Mouse (Mus musculus) adrenal gland, postnatal 14 days (tissue): ENCODE measurements around the gene Pde4d. TPM values are rescaled to one million over a fixed set of nuclear protein-coding genes. Genes with fewer than 3 reads are reported as not detected.

ENCODE experiments used
- DNase-seq: peaks from one replicate; pipeline ENCODE4 v3.0.0; 2021; ENCODE audit warnings: mixed read lengths
- total RNA-seq: library from RNA; stranded (reverse); gene quantifications from 2 replicates; pipeline ENCODE4 v1.2.3, GENCODE M21; 2021

Gene Pde4d
- total RNA-seq, 1 experiment from 2014 or later = 67.1 TPM

GRCm38 (mm10) chr13:109299511-109300250, 849.9 kb downstream of the Pde4d start:
- DNase-seq = no peak

- DNase-seq = no peak
Measured at GRCm38 (mm10) chr13:109312542-109312941, 862.8 kb downstream of the Pde4d start.

GRCm38 (mm10) chr13:109315608-109316007, 865.9 kb downstream of the Pde4d start:
- no peak for DNase-seq

- DNase-seq = no peak
Measured at GRCm38 (mm10) chr13:109317644-109318043, 867.9 kb downstream of the Pde4d start.

GRCm38 (mm10) chr13:109318434-109318998, 868.8 kb downstream of the Pde4d start:
- DNase-seq = no peak

- DNase-seq = no peak
Measured at GRCm38 (mm10) chr13:109326061-109326460, 876.3 kb downstream of the Pde4d start.

GRCm38 (mm10) chr13:109331563-109331962, 881.8 kb downstream of the Pde4d start:
- no peak for DNase-seq

GRCm38 (mm10) chr13:109341902-109342301, 892.2 kb downstream of the Pde4d start:
- DNase-seq = no peak

GRCm38 (mm10) chr13:109342469-109342868, 892.7 kb downstream of the Pde4d start:
- no peak for DNase-seq

GRCm38 (mm10) chr13:109343596-109343995, 893.8 kb downstream of the Pde4d start:
- DNase-seq = peak; percentile 84

- DNase-seq = no peak
Measured at GRCm38 (mm10) chr13:109347770-109348169, 898.0 kb downstream of the Pde4d start.

GRCm38 (mm10) chr13:109348316-109348715, 898.6 kb downstream of the Pde4d start:
- DNase-seq = no peak

GRCm38 (mm10) chr13:109350100-109350499, 900.4 kb downstream of the Pde4d start:
- no peak for DNase-seq

- no peak for DNase-seq
Measured at GRCm38 (mm10) chr13:109354017-109354416, 904.3 kb downstream of the Pde4d start.

- DNase-seq = peak; percentile 4
Measured at GRCm38 (mm10) chr13:109356252-109356651, 906.5 kb downstream of the Pde4d start.

GRCm38 (mm10) chr13:109359994-109360393, 910.2 kb downstream of the Pde4d start:
- peak; percentile 4 for DNase-seq

- no peak for DNase-seq
Measured at GRCm38 (mm10) chr13:109362340-109362739, 912.6 kb downstream of the Pde4d start.

- no peak for DNase-seq
Measured at GRCm38 (mm10) chr13:109374465-109374864, 924.7 kb downstream of the Pde4d start.

GRCm38 (mm10) chr13:109376681-109377080, 926.9 kb downstream of the Pde4d start:
- no peak for DNase-seq

GRCm38 (mm10) chr13:109380149-109380548, 930.4 kb downstream of the Pde4d start:
- DNase-seq = no peak

GRCm38 (mm10) chr13:109388626-109389220, 939.0 kb downstream of the Pde4d start:
- no peak for DNase-seq

GRCm38 (mm10) chr13:109402396-109402795, 952.6 kb downstream of the Pde4d start:
- no peak for DNase-seq

- no peak for DNase-seq
Measured at GRCm38 (mm10) chr13:109402936-109403335, 953.2 kb downstream of the Pde4d start.

GRCm38 (mm10) chr13:109406341-109406740, 956.6 kb downstream of the Pde4d start:
- DNase-seq = no peak
